Mouse (Mus musculus) erythroblast, embryonic 14.5 days (primary cell): ENCODE measurements around the gene Stil.

ENCODE experiments used
- GATA1 ChIP-seq: IDR thresholded peaks from 2 replicates; pipeline ENCODE4 v1.6.1; 2012; ENCODE audit warnings: low read length, inconsistent platforms, mixed read lengths
- TAL1 ChIP-seq: IDR thresholded peaks from 3 replicates; pipeline ENCODE4 v1.6.1; 2012; ENCODE audit warnings: low read length, inconsistent platforms, mixed read lengths

GRCm38 (mm10) chr4:114970736-114971135 lies 29.2 kb upstream of the Stil start:
- no peak for TF ChIP-seq GATA1
- no peak for TF ChIP-seq TAL1
